Mouse (Mus musculus) bone marrow macrophage, adult 2 months (primary cell): Measurements from ENCODE around the gene Casr. TPM values are rescaled to one million over a fixed set of nuclear protein-coding genes. Genes with fewer than 3 reads are reported as not detected.

Source experiments
- H3K27ac ChIP-seq: 2 replicates; pipeline ENCODE4 v1.5.1; 2012; ENCODE audit warnings: low read depth, low read length; ENCODE audit not compliant: insufficient read depth
- H3K4me1 ChIP-seq: 2 replicates; pipeline ENCODE4 v1.6.1; 2012; ENCODE audit warnings: low read length; ENCODE audit not compliant: control insufficient read depth, insufficient read depth
- H3K4me3 ChIP-seq: 2 replicates; pipeline ENCODE4 v1.5.1; 2012; ENCODE audit warnings: mild to moderate bottlenecking, low read length, moderate library complexity; ENCODE audit not compliant: insufficient read depth
- CTCF ChIP-seq: IDR thresholded peaks from 2 replicates; pipeline ENCODE4 v1.5.1; 2012; ENCODE audit warnings: low read depth, mild to moderate bottlenecking, low read length, moderate library complexity
- POLR2A ChIP-seq: IDR thresholded peaks from 2 replicates; pipeline ENCODE4 v1.6.1; 2012; ENCODE audit warnings: mild to moderate bottlenecking, low read depth, low read length, borderline replicate concordance
- polyA plus RNA-seq: library from polyadenylated mRNA; stranded (reverse); fragments of >200 nt; gene quantifications from 2 replicates; pipeline ENCODE4 v1.2.4, GENCODE M21; 2012; ENCODE audit not compliant: missing spikeins, insufficient read depth, insufficient read length

Gene Casr
- polyA plus RNA-seq, 1 experiment, result not detected

GRCm38 (mm10) chr16:36555672-36556165 lies 6.2 kb downstream of the Casr start:
- TF ChIP-seq CTCF (no peak), POLR2A (no peak)
- Histone ChIP-seq H3K4me3 (no peak overlapping the region), H3K27ac (no peak overlapping the region), H3K4me1 (no peaks in the 10 kb centered on the region)

- no peak overlapping the region for H3K4me3 ChIP-seq
- TF ChIP-seq POLR2A (no peak), CTCF (peak; percentile 20; the same call in 1 of the 2 replicates)
- H3K4me1 ChIP-seq, result peaks cover 6% of the 10 kb centered on the region; the same call in 1 of the 2 replicates
- no peak overlapping the region for H3K27ac ChIP-seq
Observed at GRCm38 (mm10) chr16:36553624-36554023, 8.3 kb downstream of the Casr start.

- TF ChIP-seq POLR2A (no peak), CTCF (no peak)
- Histone ChIP-seq H3K4me3 (no peak overlapping the region), H3K4me1 (peaks cover 6% of the 10 kb centered on the region; the same call in 1 of the 2 replicates), H3K27ac (no peak overlapping the region)
Observed at GRCm38 (mm10) chr16:36545333-36545732, 16.6 kb downstream of the Casr start.

- Histone ChIP-seq H3K27ac (no peak overlapping the region), H3K4me1 (no peaks in the 10 kb centered on the region), H3K4me3 (no peak overlapping the region)
- TF ChIP-seq CTCF (no peak), POLR2A (no peak)
Observed at GRCm38 (mm10) chr16:36543091-36543490, 18.9 kb downstream of the Casr start.

GRCm38 (mm10) chr16:36540834-36541233 lies 21.1 kb downstream of the Casr start:
- TF ChIP-seq POLR2A, result no peak
- no peak for TF ChIP-seq CTCF
- Histone ChIP-seq H3K4me1 (no peaks in the 10 kb centered on the region), H3K27ac (no peak overlapping the region), H3K4me3 (no peak overlapping the region)

- Histone ChIP-seq H3K4me3 (no peak overlapping the region), H3K4me1 (peaks cover 17% of the 10 kb centered on the region), H3K27ac (no peak overlapping the region)
- no peak for TF ChIP-seq POLR2A
- TF ChIP-seq CTCF, result no peak
Observed at GRCm38 (mm10) chr16:36532981-36533687, 28.8 kb downstream of the Casr start.

- no peak overlapping the region for H3K27ac ChIP-seq
- H3K4me3 ChIP-seq, result no peak overlapping the region
- TF ChIP-seq CTCF (no peak), POLR2A (no peak)
- peaks cover 17% of the 10 kb centered on the region for H3K4me1 ChIP-seq
Observed at GRCm38 (mm10) chr16:36532046-36532445, 29.9 kb downstream of the Casr start.

GRCm38 (mm10) chr16:36531630-36532029 lies 30.3 kb downstream of the Casr start:
- no peak overlapping the region for H3K27ac ChIP-seq
- TF ChIP-seq CTCF (no peak), POLR2A (no peak)
- no peak overlapping the region for H3K4me3 ChIP-seq
- H3K4me1 ChIP-seq, result peaks cover 17% of the 10 kb centered on the region

GRCm38 (mm10) chr16:36530566-36531552 lies 31.1 kb downstream of the Casr start:
- peaks cover 17% of the 10 kb centered on the region for H3K4me1 ChIP-seq
- TF ChIP-seq POLR2A (no peak), CTCF (no peak)
- H3K4me3 ChIP-seq, result no peak overlapping the region
- peak overlapping the region; percentile 52 for H3K27ac ChIP-seq

GRCm38 (mm10) chr16:36528822-36529221 lies 33.1 kb downstream of the Casr start:
- Histone ChIP-seq H3K27ac (no peak overlapping the region), H3K4me1 (peaks cover 17% of the 10 kb centered on the region), H3K4me3 (no peak overlapping the region)
- TF ChIP-seq CTCF (no peak), POLR2A (no peak)
